Mouse (Mus musculus) hindbrain, embryonic 11.5 days (tissue): ENCODE measurements at regions not wholly inside any gene's neighbourhood (a gene's known extent, or its start where the extent isn't known, plus 50 kb on each side); places are given as distances from the start of the nearest gene placed in this dataset.

Source experiments
- ATAC-seq: fragments of 200-750 bp; cut with Nextera tagmentation; 2 replicates; pipeline ENCODE4 v1.8.0; 2017; ENCODE audit warnings: mild to moderate bottlenecking, moderate TSS enrichment, moderate library complexity; ENCODE audit not compliant: low FRiP score
- DNase-seq: peaks from one replicate; pipeline ENCODE4 v3.0.0-alpha.2; 2015; ENCODE audit warnings: low spot score
- H3K27ac ChIP-seq: fragments of 300-500 bp; sonication (generic); 2 replicates; pipeline ENCODE4 v1.5.1; 2014; ENCODE audit warnings: mild to moderate bottlenecking, low read depth, low read length
- H3K27me3 ChIP-seq: fragments of 300-500 bp; sonication (generic); 2 replicates; pipeline ENCODE4 v1.6.1; 2014; ENCODE audit warnings: mild to moderate bottlenecking, low read length, moderate library complexity, mixed read lengths; ENCODE audit not compliant: control insufficient read depth, insufficient read depth
- H3K36me3 ChIP-seq: fragments of 300-500 bp; sonication (generic); 2 replicates; pipeline ENCODE4 v1.6.1; 2014; ENCODE audit warnings: mild to moderate bottlenecking, low read length, moderate library complexity, mixed read lengths; ENCODE audit not compliant: control insufficient read depth, insufficient read depth
- H3K4me1 ChIP-seq: fragments of 300-500 bp; sonication (generic); replicated peaks from 2 replicates; pipeline ENCODE4 v1.6.1; 2014; ENCODE audit warnings: low read length, mixed read lengths; ENCODE audit not compliant: control insufficient read depth, insufficient read depth
- H3K4me2 ChIP-seq: fragments of 300-500 bp; sonication (generic); replicated peaks from 2 replicates; pipeline ENCODE4 v1.6.1; 2014; ENCODE audit warnings: mild to moderate bottlenecking, low read depth, low read length
- H3K4me3 ChIP-seq: fragments of 300-500 bp; sonication (generic); 2 replicates; pipeline ENCODE4 v1.5.1; 2014; ENCODE audit warnings: low read depth, low read length
- H3K9ac ChIP-seq: fragments of 300-500 bp; sonication (generic); 2 replicates; pipeline ENCODE4 v1.6.1; 2014; ENCODE audit warnings: low read depth, low read length
- H3K9me3 ChIP-seq: fragments of 300-500 bp; sonication (generic); 2 replicates; pipeline ENCODE4 v1.6.1; 2016; ENCODE audit warnings: low read length; ENCODE audit not compliant: control insufficient read depth
- WGBS: fragments of 180-500 bp; shearing (Covaris S2); extraction: QIAGEN DNeasy Blood & Tissue Kit; methylation state at CpG from one replicate; pipeline ENCODE4 v1.1.7; 2014; 5-methylcytosine and 5-hydroxymethylcytosine counted together

- Histone ChIP-seq H3K27me3 (no peaks in the 10 kb centered on the region), H3K9ac (no peak overlapping the region), H3K9me3 (no peaks in the 10 kb centered on the region), H3K4me3 (no peak overlapping the region), H3K27ac (no peak overlapping the region), H3K4me1 (no peaks in the 10 kb centered on the region), H3K4me2 (no peak overlapping the region), H3K36me3 (no peaks in the 10 kb centered on the region)
- DNase-seq (no peak), ATAC-seq (no peak)
- 73% methylated on average over 4 of the region's 4 CpGs for WGBS
These were observed 200.5 kb downstream of the Cd47 start for GRCm38 (mm10) chr16:50000805-50001204.

GRCm38 (mm10) chr16:50001662-50002455, 201.5 kb downstream of the Cd47 start:
- no peak overlapping the region for H3K4me3 ChIP-seq
- H3K9ac ChIP-seq = no peak overlapping the region
- no peaks in the 10 kb centered on the region for H3K27me3 ChIP-seq
- H3K4me1 ChIP-seq = no peaks in the 10 kb centered on the region
- 50% methylated on average over 3 of the region's 3 CpGs for whole genome bisulfite sequencing
- no peak overlapping the region for H3K4me2 ChIP-seq
- no peak overlapping the region for H3K27ac ChIP-seq
- no peaks in the 10 kb centered on the region for H3K36me3 ChIP-seq
- H3K9me3 ChIP-seq = no peaks in the 10 kb centered on the region
- ATAC-seq (no peak), DNase-seq (no peak)

DNA sequence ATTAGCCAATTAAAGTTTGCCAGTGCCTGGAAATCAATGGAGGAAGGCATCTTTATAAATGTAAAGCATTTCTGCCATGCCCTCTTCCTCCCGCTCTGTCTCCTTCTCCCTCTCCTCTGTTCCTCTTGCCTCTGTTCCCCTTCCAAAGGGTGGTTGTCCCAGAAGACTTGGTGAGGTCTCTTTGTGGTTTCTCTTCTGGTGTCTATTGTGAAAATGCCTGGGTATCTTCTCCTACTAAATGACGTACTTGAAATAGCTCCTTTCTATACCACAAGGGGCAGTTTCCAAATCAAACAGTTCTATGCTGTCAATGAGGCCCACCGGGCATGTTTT, 202.1 kb downstream of the Cd47 start:
- ATAC-seq = no peak
- no peak overlapping the region for H3K9ac ChIP-seq
- H3K27me3 ChIP-seq = no peaks in the 10 kb centered on the region
- no peaks in the 10 kb centered on the region for H3K36me3 ChIP-seq
- no peak overlapping the region for H3K4me2 ChIP-seq
- no peaks in the 10 kb centered on the region for H3K4me1 ChIP-seq
- H3K27ac ChIP-seq = no peak overlapping the region
- no peak overlapping the region for H3K4me3 ChIP-seq
- no peak for DNase-seq
- H3K9me3 ChIP-seq = no peaks in the 10 kb centered on the region
- WGBS = 73% methylated on average over 3 of the region's 3 CpGs

GRCm38 (mm10) chr16:50009046-50009445, 208.7 kb downstream of the Cd47 start:
- Histone ChIP-seq H3K27me3 (no peaks in the 10 kb centered on the region), H3K4me1 (no peaks in the 10 kb centered on the region), H3K27ac (no peak overlapping the region), H3K36me3 (no peaks in the 10 kb centered on the region), H3K9me3 (no peaks in the 10 kb centered on the region), H3K9ac (no peak overlapping the region), H3K4me3 (no peak overlapping the region), H3K4me2 (no peak overlapping the region)
- DNase-seq (no peak), ATAC-seq (no peak)
- WGBS = 90% methylated on average over 3 of the region's 3 CpGs

DNA sequence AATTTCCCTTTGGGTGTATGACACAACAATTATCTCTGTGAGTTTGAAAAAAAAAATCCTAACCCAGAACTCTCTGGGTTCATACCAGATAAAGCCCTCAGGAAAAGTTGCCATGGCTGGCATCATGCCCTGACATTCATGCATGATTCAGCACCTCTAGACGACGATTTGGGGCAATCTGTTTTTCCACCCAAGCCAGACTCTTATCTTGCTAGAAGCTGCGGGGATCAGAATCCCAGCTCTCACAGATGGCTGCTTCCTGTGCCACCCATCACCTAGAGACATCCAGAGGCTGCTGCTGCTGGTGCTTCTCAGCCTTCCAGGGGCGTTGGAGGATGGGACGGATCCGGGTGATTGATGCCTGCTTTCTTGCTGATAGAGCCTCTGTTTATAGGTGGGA, 209.2 kb downstream of the Cd47 start:
- 59% methylated on average over 6 of the region's 6 CpGs for WGBS
- H3K9ac ChIP-seq = no peak overlapping the region

GRCm38 (mm10) chr16:50010074-50010473, 209.7 kb downstream of the Cd47 start:
- Histone ChIP-seq H3K9me3 (no peaks in the 10 kb centered on the region), H3K4me2 (no peak overlapping the region), H3K27ac (no peak overlapping the region), H3K9ac (no peak overlapping the region), H3K27me3 (no peaks in the 10 kb centered on the region), H3K4me1 (no peaks in the 10 kb centered on the region), H3K36me3 (no peaks in the 10 kb centered on the region), H3K4me3 (no peak overlapping the region)
- DNase-seq (no peak), ATAC-seq (no peak)
- 76% methylated on average over 5 of the region's 5 CpGs for WGBS

More for the DNA sequence above, 209.2 kb downstream of the Cd47 start:
- no peak for DNase-seq
- Histone ChIP-seq H3K4me1 (no peaks in the 10 kb centered on the region), H3K27me3 (no peaks in the 10 kb centered on the region), H3K36me3 (no peaks in the 10 kb centered on the region), H3K4me3 (no peak overlapping the region), H3K27ac (no peak overlapping the region), H3K9me3 (no peaks in the 10 kb centered on the region), H3K4me2 (no peak overlapping the region)
- no peak for ATAC-seq

DNA sequence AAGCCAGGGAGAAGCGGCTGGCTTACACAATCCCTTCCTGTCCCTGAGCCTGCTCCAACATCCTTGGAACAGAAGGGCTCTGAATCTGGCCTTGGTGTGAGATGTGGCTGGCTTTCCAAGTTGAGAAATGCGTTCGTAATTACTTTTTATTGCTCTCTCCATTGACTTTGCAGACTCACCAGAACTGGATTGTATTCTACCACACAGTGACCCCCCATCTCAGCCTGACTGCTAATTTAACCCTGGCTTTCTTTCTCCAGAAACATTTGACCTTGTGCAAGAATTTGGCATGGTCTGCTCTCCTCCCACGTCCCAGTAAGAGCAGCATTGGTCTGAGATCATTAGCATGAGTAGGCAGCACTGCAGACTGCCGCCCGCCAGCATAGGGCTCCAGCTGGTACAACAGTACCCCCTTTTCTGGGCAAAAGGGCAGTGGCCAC, 210.2 kb downstream of the Cd47 start:
- H3K27me3 ChIP-seq = no peaks in the 10 kb centered on the region
- no peaks in the 10 kb centered on the region for H3K36me3 ChIP-seq
- H3K4me2 ChIP-seq = no peak overlapping the region
- H3K4me1 ChIP-seq = no peaks in the 10 kb centered on the region
- no peak overlapping the region for H3K27ac ChIP-seq
- no peaks in the 10 kb centered on the region for H3K9me3 ChIP-seq
- no peak for DNase-seq
- H3K4me3 ChIP-seq = no peak overlapping the region
- 74% methylated on average over 6 of the region's 6 CpGs for WGBS
- H3K9ac ChIP-seq = no peak overlapping the region
- no peak for ATAC-seq

DNA sequence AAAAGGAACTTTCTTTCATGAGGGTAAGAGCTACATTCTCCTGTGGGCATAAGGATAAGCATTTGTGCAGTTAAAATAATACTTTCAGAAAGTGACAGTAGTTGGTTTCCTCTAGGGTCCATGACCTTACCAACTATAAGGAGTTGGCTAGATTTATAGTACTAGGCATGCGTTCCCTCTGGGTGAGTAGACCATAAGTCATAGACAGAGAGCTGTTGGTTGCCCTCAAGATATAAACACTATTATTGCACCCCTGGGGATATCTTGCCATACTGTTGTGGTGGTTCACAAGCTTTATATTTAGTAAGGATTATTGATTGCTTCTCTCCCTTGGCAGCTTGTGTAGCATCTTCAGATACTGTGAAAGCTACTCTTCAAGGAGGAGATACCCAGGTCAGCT, 223.6 kb downstream of the Cd47 start:
- Histone ChIP-seq H3K4me1 (no peaks in the 10 kb centered on the region), H3K9ac (no peak overlapping the region), H3K36me3 (no peaks in the 10 kb centered on the region), H3K4me2 (no peak overlapping the region), H3K4me3 (no peak overlapping the region), H3K27me3 (no peaks in the 10 kb centered on the region), H3K9me3 (no peaks in the 10 kb centered on the region), H3K27ac (no peak overlapping the region)
- DNase-seq (no peak), ATAC-seq (no peak)
- whole genome bisulfite sequencing = 93% methylated on average over 1 of the region's 1 CpGs

DNA sequence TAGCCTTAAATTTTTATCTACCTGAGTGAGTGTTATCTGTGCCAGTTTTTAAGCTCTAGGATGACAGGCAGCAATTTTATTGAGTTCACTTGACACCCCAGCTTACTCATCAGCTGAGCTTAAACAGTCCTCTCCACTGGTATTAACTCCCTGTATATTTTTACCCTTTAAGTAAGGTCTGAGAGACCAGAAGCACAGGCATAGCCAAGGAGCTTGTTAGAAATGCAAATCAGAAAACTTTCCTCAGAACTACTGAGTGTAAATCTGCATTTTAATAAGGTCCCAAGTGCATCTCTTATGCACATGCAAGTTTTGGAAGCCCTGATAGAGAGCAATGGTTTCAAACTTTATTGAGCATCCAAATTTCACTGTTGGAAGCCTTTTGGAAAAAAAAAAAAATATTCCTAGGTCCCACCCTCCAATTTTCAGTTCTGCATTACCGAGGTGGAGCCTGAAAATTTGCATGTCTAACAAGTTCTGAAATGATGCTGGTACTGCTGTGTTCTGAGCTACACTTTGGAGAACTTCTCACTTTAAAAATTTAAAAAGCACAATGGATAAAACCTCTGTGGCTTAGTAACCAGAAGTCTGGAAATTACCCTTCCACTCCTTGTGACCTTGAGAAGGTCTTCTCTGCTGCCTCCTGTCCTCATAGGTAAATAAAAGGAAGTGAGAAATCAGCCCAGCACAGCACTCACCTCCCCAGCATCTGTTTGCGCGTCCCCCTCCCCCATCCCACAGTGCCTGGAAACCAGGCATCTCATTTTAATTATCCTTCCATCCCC, 226.0 kb downstream of the Cd47 start:
- Histone ChIP-seq H3K36me3 (no peaks in the 10 kb centered on the region), H3K27me3 (no peaks in the 10 kb centered on the region), H3K4me2 (no peak overlapping the region), H3K9ac (no peak overlapping the region), H3K4me3 (no peak overlapping the region), H3K9me3 (no peaks in the 10 kb centered on the region), H3K4me1 (no peaks in the 10 kb centered on the region), H3K27ac (no peak overlapping the region)
- ATAC-seq (no peak), DNase-seq (no peak)
- WGBS = 22% methylated on average over 3 of the region's 3 CpGs
